Mouse (Mus musculus) small intestine, adult 2 months (tissue): Measurements from ENCODE around the gene Orc5.

Experiments
- CTCF ChIP-seq: fragments of 200-500 bp; IDR thresholded peaks from 2 replicates; pipeline ENCODE4 v1.5.1; 2012; ENCODE audit warnings: low read depth, mild to moderate bottlenecking, control low read depth, inconsistent platforms, low read length, moderate library complexity, mixed read lengths; ENCODE audit not compliant: insufficient replicate concordance, insufficient read length; ENCODE audit errors: extremely low read depth
- POLR2A ChIP-seq: fragments of 200-500 bp; IDR thresholded peaks from 2 replicates; pipeline ENCODE4 v1.6.1; 2012; ENCODE audit warnings: low read depth, mild to moderate bottlenecking, control low read depth, inconsistent platforms, low read length, moderate library complexity

DNA sequence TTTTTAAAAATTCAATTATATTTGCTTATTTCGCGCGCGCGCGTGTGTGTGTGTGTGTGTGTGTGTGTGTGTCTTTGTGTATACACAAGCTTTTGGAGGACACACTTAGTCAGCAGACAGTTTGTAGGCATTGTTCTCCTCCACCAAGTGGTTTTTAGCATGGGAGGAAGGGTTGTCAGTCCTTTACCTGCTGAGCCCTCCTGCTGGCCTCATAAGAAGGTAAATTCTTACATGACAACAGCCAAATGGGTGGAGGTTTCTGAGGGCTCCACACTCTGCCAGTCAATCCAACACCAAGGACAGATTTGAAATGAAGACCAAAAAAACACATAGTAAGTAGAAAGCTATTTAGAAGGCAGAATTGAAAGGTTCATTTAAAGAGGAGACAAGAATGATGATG is 22.7 kb upstream of the Orc5 start:
- no peak for TF ChIP-seq CTCF
- TF ChIP-seq POLR2A: no peak
